Mouse (Mus musculus): ENCODE measurements around the gene Gramd4. TPM values are rescaled to one million over a fixed set of nuclear protein-coding genes. Genes with fewer than 3 reads are reported as not detected.

Gramd4 gene
- polyA plus RNA-seq, 1 experiment: 18.9 TPM

DNA sequence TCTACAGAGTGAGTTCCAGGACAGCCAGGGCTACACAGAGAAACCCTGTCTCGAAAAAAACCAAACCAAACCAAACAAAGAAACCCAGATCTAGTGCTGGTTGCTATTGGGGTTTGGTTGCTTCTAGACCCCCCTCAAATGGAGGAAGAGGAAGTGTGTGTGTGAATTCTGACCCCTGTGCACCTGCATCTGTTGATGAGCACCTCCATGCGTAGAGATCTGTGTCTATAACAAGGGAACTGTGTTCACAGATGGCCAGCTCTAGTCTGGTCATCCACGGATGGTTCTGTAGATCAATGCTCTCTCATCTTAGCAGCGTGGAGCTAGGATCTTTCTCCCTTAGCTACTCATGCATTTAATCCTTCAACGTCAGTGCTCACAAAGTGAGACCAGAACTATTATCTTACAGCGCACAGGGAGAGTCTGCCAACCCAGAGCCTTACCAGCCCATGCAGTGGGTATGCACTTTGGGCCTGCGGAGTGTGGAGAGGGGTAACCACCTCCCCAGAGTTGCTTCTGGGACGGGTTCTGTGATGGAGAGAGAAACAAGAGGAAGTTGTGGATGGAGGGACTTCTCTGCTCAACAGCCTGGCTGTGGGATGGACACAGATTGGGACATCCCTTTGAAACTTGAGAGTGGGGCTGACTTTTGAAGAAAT is 6.8 kb downstream of the Gramd4 start:
- WGBS: 58% methylated on average over 8 of the region's 8 CpGs
- no peak for DNase-seq
- H3K27me3 ChIP-seq (replicated peaks; ENCODE audit: control insufficient read depth, insufficient read depth, low read length): no peaks in the 10 kb centered on the region
- no peak overlapping the region for H3K27ac ChIP-seq (ENCODE audit: insufficient read depth, low read depth, low read length)
- TF ChIP-seq CTCF (conservative IDR thresholded peaks at IDR 0.05; ENCODE audit: insufficient read depth, insufficient read length, low read depth, low read length) (no peak), POLR2A (IDR thresholded peaks at IDR 0.05; ENCODE audit: low read depth, low read length) (no peak)
- H3K4me1 ChIP-seq (ENCODE audit: control insufficient read depth, insufficient read depth, low read length): peaks cover 23% of the 10 kb centered on the region; the same call in 1 of the 2 replicates
- no peaks in the 10 kb centered on the region for H3K36me3 ChIP-seq (ENCODE audit: control insufficient read depth, insufficient read depth, low read length)
- H3K4me3 ChIP-seq (ENCODE audit: insufficient read depth, low read depth, low read length): no peak overlapping the region

DNA sequence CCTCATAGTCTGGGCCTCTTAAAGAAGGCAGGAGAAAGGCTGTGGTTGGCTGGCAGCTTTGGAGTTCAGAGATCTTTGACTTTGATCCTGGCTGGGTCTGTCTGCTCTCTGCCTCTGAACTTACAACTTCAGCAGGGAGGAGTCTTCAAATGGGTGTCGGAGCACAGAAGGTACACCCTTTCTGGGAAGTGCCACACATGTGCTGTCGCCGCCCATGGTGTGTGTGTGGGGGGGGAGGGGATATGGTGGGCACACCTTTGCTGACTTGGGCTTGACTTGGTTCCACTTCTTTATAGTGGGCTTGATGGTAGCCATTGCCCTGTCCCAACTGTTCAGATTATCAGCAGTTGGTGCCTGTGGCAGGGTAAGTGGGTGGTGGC is 7.3 kb downstream of the Gramd4 start:
- DNase-seq: peak; percentile 74
- no peak overlapping the region for H3K4me3 ChIP-seq (ENCODE audit: insufficient read depth, low read depth, low read length)
- TF ChIP-seq POLR2A (IDR thresholded peaks at IDR 0.05; ENCODE audit: low read depth, low read length) (no peak), CTCF (conservative IDR thresholded peaks at IDR 0.05; ENCODE audit: insufficient read depth, insufficient read length, low read depth, low read length) (no peak)
- peaks cover 21% of the 10 kb centered on the region; the same call in 1 of the 2 replicates for H3K4me1 ChIP-seq (ENCODE audit: control insufficient read depth, insufficient read depth, low read length)
- 77% methylated on average over 3 of the region's 3 CpGs for WGBS
- H3K27ac ChIP-seq (ENCODE audit: insufficient read depth, low read depth, low read length): no peak overlapping the region
- H3K27me3 ChIP-seq (replicated peaks; ENCODE audit: control insufficient read depth, insufficient read depth, low read length): no peaks in the 10 kb centered on the region
- H3K36me3 ChIP-seq (ENCODE audit: control insufficient read depth, insufficient read depth, low read length): no peaks in the 10 kb centered on the region

DNA sequence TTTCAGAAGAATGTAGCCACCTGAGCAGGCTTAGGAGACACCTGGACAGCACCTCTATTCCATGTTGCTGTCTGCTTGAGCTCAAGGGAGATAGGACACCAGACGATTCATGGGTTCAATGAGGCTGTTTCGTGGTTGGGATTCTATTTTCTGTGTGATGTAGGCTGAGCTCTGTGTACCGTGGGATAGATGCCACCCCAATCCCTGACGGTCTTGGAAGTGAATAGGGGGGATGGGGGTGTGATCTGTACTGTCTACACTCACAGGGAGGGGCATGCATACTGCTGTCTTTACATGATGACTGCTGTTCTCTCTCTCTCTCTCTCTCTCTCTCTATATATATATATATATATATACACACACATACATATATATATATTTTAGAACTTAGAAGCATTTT is 7.9 kb downstream of the Gramd4 start:
- DNase-seq: no peak
- no peak for TF ChIP-seq POLR2A (IDR thresholded peaks at IDR 0.05; ENCODE audit: low read depth, low read length)
- TF ChIP-seq CTCF (conservative IDR thresholded peaks at IDR 0.05; ENCODE audit: insufficient read depth, insufficient read length, low read depth, low read length): no peak
- Histone ChIP-seq H3K27ac (ENCODE audit: insufficient read depth, low read depth, low read length) (no peak overlapping the region), H3K4me3 (ENCODE audit: insufficient read depth, low read depth, low read length) (no peak overlapping the region), H3K36me3 (ENCODE audit: control insufficient read depth, insufficient read depth, low read length) (no peaks in the 10 kb centered on the region), H3K4me1 (ENCODE audit: control insufficient read depth, insufficient read depth, low read length) (peaks cover 21% of the 10 kb centered on the region; the same call in 1 of the 2 replicates), H3K27me3 (replicated peaks; ENCODE audit: control insufficient read depth, insufficient read depth, low read length) (no peaks in the 10 kb centered on the region)
- WGBS: 85% methylated on average over 4 of the region's 4 CpGs

DNA sequence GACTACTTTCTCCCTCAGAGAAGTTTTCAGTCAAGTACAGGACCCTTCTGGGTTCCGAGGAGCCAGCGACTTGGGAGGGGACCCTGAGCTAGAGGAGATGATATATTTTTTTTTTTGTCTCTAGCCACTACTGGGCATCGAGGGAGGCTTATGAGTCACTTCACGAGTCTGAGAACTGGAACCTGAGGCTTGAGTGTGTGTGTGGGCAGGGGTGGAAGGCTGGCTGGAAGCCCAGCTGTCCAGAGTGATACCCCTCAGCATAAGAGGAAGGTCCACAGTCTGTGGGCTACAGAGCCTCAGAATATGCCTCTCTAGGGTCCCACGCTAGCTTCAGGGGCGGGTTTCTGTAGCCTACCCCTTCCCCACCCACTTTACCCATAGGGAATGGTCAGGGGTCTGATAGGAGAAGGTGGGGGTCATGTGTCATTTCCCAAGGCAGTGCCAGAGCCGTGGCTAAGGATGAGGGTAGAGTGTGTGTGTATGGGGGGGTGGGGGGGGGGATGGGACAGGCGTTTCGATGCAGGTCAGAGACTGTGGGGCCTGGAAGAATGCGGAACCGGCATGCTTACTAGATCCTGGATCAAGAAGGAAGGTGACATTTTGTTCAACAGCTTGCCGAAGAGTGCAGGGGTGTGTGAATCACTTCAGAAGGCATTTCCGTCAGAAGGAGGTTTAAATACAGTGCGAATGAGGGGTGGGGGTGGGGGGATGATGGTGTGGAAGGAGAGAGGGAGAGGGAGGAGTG is 9.5 kb downstream of the Gramd4 start:
- Histone ChIP-seq H3K36me3 (ENCODE audit: control insufficient read depth, insufficient read depth, low read length) (no peaks in the 10 kb centered on the region), H3K4me1 (ENCODE audit: control insufficient read depth, insufficient read depth, low read length) (peaks cover 13% of the 10 kb centered on the region; the same call in 1 of the 2 replicates), H3K27ac (ENCODE audit: insufficient read depth, low read depth, low read length) (no peak overlapping the region), H3K27me3 (replicated peaks; ENCODE audit: control insufficient read depth, insufficient read depth, low read length) (no peaks in the 10 kb centered on the region), H3K4me3 (ENCODE audit: insufficient read depth, low read depth, low read length) (no peak overlapping the region)
- WGBS: 52% methylated on average over 14 of the region's 14 CpGs
- no peak for DNase-seq
- TF ChIP-seq CTCF (conservative IDR thresholded peaks at IDR 0.05; ENCODE audit: insufficient read depth, insufficient read length, low read depth, low read length) (no peak), POLR2A (IDR thresholded peaks at IDR 0.05; ENCODE audit: low read depth, low read length) (no peak)

DNA sequence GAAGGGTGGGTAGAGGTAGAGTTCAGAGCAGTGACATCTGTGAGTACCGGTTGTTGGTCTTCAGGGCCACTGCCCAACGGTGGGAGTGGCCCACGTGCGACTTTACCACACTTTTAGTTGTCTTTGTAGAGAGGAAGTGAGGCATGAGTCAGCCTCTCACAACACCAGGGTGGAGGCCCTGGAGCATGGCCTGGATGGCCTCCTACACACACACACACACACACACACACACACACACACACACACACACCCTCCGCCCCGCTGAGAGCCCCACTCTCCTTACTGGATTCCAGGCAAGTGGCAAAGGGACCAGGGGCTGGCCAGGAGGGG is 10.1 kb downstream of the Gramd4 start:
- Histone ChIP-seq H3K4me1 (ENCODE audit: control insufficient read depth, insufficient read depth, low read length) (peaks cover 13% of the 10 kb centered on the region; the same call in 1 of the 2 replicates), H3K27ac (ENCODE audit: insufficient read depth, low read depth, low read length) (no peak overlapping the region), H3K36me3 (ENCODE audit: control insufficient read depth, insufficient read depth, low read length) (no peaks in the 10 kb centered on the region), H3K27me3 (replicated peaks; ENCODE audit: control insufficient read depth, insufficient read depth, low read length) (no peaks in the 10 kb centered on the region), H3K4me3 (ENCODE audit: insufficient read depth, low read depth, low read length) (no peak overlapping the region)
- TF ChIP-seq CTCF (conservative IDR thresholded peaks at IDR 0.05; ENCODE audit: insufficient read depth, insufficient read length, low read depth, low read length) (no peak), POLR2A (IDR thresholded peaks at IDR 0.05; ENCODE audit: low read depth, low read length) (no peak)
- WGBS: 37% methylated on average over 6 of the region's 6 CpGs
- DNase-seq: no peak

DNA sequence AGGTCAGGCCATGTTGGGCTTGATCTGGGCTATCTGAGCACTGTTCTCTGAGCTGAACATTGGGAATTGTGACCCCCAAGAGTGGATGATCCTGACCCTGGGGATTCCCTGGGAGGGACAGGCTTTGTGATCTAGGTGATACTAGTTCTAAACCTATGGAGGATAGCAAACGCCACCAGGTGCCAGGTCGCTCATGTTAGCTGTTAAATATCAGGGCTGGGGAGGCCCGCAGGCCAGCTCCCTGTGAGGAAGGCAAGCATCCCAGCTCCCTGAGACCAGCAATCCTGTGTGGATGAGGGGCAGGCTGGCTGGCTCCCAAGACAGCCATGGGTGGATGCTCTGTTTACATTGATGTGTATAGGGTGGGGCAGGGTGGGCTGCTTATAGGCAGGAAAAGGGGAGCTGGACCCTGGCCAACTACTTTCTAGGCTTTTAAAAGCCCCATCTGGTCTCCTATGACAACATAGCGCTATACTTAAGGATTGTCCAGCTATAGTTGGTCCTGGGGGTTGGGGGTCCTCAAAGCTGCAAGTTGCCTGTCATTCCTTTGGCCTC is 10.5 kb downstream of the Gramd4 start:
- TF ChIP-seq CTCF (conservative IDR thresholded peaks at IDR 0.05; ENCODE audit: insufficient read depth, insufficient read length, low read depth, low read length): no peak
- no peak for TF ChIP-seq POLR2A (IDR thresholded peaks at IDR 0.05; ENCODE audit: low read depth, low read length)
- H3K4me3 ChIP-seq (ENCODE audit: insufficient read depth, low read depth, low read length): no peak overlapping the region
- no peak for DNase-seq
- H3K27me3 ChIP-seq (replicated peaks; ENCODE audit: control insufficient read depth, insufficient read depth, low read length): no peaks in the 10 kb centered on the region
- H3K4me1 ChIP-seq (ENCODE audit: control insufficient read depth, insufficient read depth, low read length): peaks cover 13% of the 10 kb centered on the region; the same call in 1 of the 2 replicates
- WGBS: 91% methylated on average over 4 of the region's 4 CpGs
- H3K27ac ChIP-seq (ENCODE audit: insufficient read depth, low read depth, low read length): no peak overlapping the region
- H3K36me3 ChIP-seq (ENCODE audit: control insufficient read depth, insufficient read depth, low read length): no peaks in the 10 kb centered on the region
